Mouse (Mus musculus): ENCODE data around the gene Adarb2. TPM values are rescaled to one million over a fixed set of nuclear protein-coding genes. Genes with fewer than 3 reads are reported as not detected.

The Adarb2 gene
- polyA plus RNA-seq, 1 experiment from 2014 or later = 0.15 TPM

DNA sequence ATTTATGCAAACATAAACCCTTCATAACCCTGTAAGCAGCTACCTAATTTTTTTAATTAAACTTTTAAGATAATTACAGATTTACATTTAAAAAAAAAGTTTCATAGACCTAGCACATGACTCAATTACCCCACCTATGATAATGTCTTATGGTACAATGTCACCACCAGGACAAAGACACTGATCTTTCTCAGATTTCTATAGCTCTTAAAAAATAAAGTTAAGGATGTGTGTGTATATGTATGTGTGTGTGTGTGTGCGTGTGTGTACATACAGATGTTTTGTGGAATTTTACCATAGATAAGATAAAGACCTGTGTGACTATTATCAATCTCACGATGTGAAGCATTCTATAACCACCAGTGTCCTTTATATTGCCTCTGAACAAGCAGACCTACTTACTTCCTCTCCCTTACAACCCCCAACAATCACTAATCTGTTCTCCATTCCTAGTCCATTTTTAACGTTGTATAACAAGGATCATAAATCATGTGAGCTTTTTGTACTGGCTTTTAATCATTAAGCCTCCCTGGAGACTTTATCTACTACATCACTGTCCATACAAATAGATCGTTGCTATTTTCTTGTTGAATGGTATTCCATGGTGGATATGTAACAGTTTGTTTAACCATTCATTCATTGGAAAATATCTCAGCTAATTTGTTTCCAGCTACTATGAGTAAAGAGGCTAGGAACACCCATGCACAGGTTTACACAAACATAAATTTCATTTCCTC lies 313.5 kb downstream of the Adarb2 start:
- Histone ChIP-seq H3K4me1 (ENCODE audit: control insufficient read depth in 2 of 2, insufficient read depth in 2 of 2, low read length in 2 of 2) (no peaks in the 10 kb centered on the region), H3K27ac (replicated peaks in 1 of 2; ENCODE audit: control insufficient read depth in 1 of 2, insufficient read depth in 1 of 2, low read depth in 2 of 2, low read length in 2 of 2) (no peak overlapping the region), H3K9ac (ENCODE audit: low read length) (no peak overlapping the region), H3K4me3 (ENCODE audit: control insufficient read depth in 1 of 2, insufficient read depth in 1 of 2, low read depth in 1 of 2, low read length in 2 of 2) (no peak overlapping the region), H3K4me2 (ENCODE audit: low read length) (no peak overlapping the region), H3K27me3 (ENCODE audit: control insufficient read depth, insufficient read depth, low read length) (no peaks in the 10 kb centered on the region), H3K36me3 (ENCODE audit: control insufficient read depth, insufficient read depth, low read length) (no peaks in the 10 kb centered on the region), H3K9me3 (ENCODE audit: control insufficient read depth, low read length) (no peaks in the 10 kb centered on the region)
- no peak for ATAC-seq (ENCODE audit: insufficient number of reproducible peaks, insufficient read depth, low FRiP score, low read depth)
- WGBS = 67% methylated on average over 4 of the region's 4 CpGs

DNA sequence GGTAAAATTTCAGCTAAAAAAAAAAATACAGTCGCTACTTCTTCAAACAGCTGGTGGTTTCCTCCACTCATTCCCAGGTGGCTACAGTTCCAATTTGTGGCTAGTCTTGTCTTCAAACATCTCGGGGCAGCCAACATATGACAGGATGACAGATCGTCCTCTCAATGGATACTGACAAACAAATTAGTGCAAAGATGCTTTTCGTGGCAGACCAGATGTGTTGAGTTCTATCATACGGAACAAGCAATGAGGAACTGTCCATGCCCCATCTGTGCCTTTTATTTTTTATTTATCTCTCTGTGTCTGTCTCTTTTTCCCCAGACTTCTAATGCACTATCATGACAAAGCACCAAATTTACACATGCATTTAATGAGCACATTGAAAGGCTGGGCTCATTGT lies 316.5 kb downstream of the Adarb2 start:
- no peaks in the 10 kb centered on the region for H3K27me3 ChIP-seq (ENCODE audit: control insufficient read depth, insufficient read depth, low read length)
- no peaks in the 10 kb centered on the region for H3K4me1 ChIP-seq (ENCODE audit: control insufficient read depth in 2 of 2, insufficient read depth in 2 of 2, low read length in 2 of 2)
- no peak overlapping the region for H3K27ac ChIP-seq (replicated peaks in 1 of 2; ENCODE audit: control insufficient read depth in 1 of 2, insufficient read depth in 1 of 2, low read depth in 2 of 2, low read length in 2 of 2)
- ATAC-seq (ENCODE audit: insufficient number of reproducible peaks, insufficient read depth, low FRiP score, low read depth) = no peak
- no peaks in the 10 kb centered on the region for H3K36me3 ChIP-seq (ENCODE audit: control insufficient read depth, insufficient read depth, low read length)
- no peak overlapping the region for H3K9ac ChIP-seq (ENCODE audit: low read length)
- H3K9me3 ChIP-seq (ENCODE audit: control insufficient read depth, low read length) = no peaks in the 10 kb centered on the region
- no peak overlapping the region for H3K4me3 ChIP-seq (ENCODE audit: control insufficient read depth in 1 of 2, insufficient read depth in 1 of 2, low read depth in 1 of 2, low read length in 2 of 2)
- no peak overlapping the region for H3K4me2 ChIP-seq (ENCODE audit: low read length)
- 78% methylated on average over 5 of the region's 5 CpGs for WGBS

- Histone ChIP-seq H3K9ac (ENCODE audit: low read length) (no peak overlapping the region), H3K27me3 (ENCODE audit: control insufficient read depth, insufficient read depth, low read length) (no peaks in the 10 kb centered on the region), H3K36me3 (ENCODE audit: control insufficient read depth, insufficient read depth, low read length) (no peaks in the 10 kb centered on the region), H3K27ac (replicated peaks in 1 of 2; ENCODE audit: control insufficient read depth in 1 of 2, insufficient read depth in 1 of 2, low read depth in 2 of 2, low read length in 2 of 2) (no peak overlapping the region), H3K4me2 (ENCODE audit: low read length) (no peak overlapping the region), H3K9me3 (ENCODE audit: control insufficient read depth, low read length) (no peaks in the 10 kb centered on the region), H3K4me1 (ENCODE audit: control insufficient read depth in 2 of 2, insufficient read depth in 2 of 2, low read length in 2 of 2) (no peaks in the 10 kb centered on the region), H3K4me3 (ENCODE audit: control insufficient read depth in 1 of 2, insufficient read depth in 1 of 2, low read depth in 1 of 2, low read length in 2 of 2) (no peak overlapping the region)
- WGBS = 84% methylated on average over 9 of the region's 9 CpGs
- no peak for ATAC-seq (ENCODE audit: insufficient number of reproducible peaks, insufficient read depth, low FRiP score, low read depth)
Observed at GRCm38 (mm10) chr13:8525748-8526631, 323.3 kb downstream of the Adarb2 start.

- 42% methylated on average over 9 of the region's 9 CpGs for WGBS
Observed at GRCm38 (mm10) chr13:8534265-8535113, 331.8 kb downstream of the Adarb2 start.

DNA sequence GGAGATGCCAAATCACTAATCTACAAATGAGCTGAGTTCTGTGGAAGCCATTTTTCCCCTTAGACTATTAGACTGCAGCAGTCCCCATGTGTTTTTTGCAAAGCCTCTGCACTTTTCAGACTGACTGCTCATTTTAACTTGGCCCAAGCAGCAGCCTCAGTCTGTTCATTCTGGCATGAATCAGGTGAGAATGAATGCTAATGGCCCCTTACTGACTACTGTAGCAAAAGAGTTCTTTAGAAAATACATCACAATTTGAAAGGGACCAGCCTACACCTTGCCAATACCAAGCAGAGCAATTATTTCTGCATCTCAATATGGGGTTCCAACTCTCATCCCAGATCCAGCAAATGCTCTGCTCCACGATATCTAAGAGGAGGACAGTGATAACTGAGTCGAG lies 335.8 kb downstream of the Adarb2 start:
- no peak for ATAC-seq (ENCODE audit: insufficient number of reproducible peaks, insufficient read depth, low FRiP score, low read depth)
- H3K27me3 ChIP-seq (ENCODE audit: control insufficient read depth, insufficient read depth, low read length) = no peaks in the 10 kb centered on the region
- H3K4me1 ChIP-seq (ENCODE audit: control insufficient read depth in 2 of 2, insufficient read depth in 2 of 2, low read length in 2 of 2) = no peaks in the 10 kb centered on the region
- 80% methylated on average over 2 of the region's 2 CpGs for WGBS
- no peak overlapping the region for H3K9ac ChIP-seq (ENCODE audit: low read length)
- no peaks in the 10 kb centered on the region for H3K9me3 ChIP-seq (ENCODE audit: control insufficient read depth, low read length)
- H3K4me2 ChIP-seq (ENCODE audit: low read length) = no peak overlapping the region
- no peaks in the 10 kb centered on the region for H3K36me3 ChIP-seq (ENCODE audit: control insufficient read depth, insufficient read depth, low read length)
- H3K4me3 ChIP-seq (ENCODE audit: control insufficient read depth in 1 of 2, insufficient read depth in 1 of 2, low read depth in 1 of 2, low read length in 2 of 2) = no peak overlapping the region
- H3K27ac ChIP-seq (replicated peaks in 1 of 2; ENCODE audit: control insufficient read depth in 1 of 2, insufficient read depth in 1 of 2, low read depth in 2 of 2, low read length in 2 of 2) = no peak overlapping the region

More at GRCm38 (mm10) chr13:8534265-8535113, 331.8 kb downstream of the Adarb2 start:
- no peaks in the 10 kb centered on the region for H3K36me3 ChIP-seq (ENCODE audit: control insufficient read depth, insufficient read depth, low read length)
- H3K4me1 ChIP-seq (ENCODE audit: control insufficient read depth in 2 of 2, insufficient read depth in 2 of 2, low read length in 2 of 2) = no peaks in the 10 kb centered on the region
- H3K27ac ChIP-seq (replicated peaks in 1 of 2; ENCODE audit: control insufficient read depth in 1 of 2, insufficient read depth in 1 of 2, low read depth in 2 of 2, low read length in 2 of 2) = no peak overlapping the region
- H3K9me3 ChIP-seq (ENCODE audit: control insufficient read depth, low read length) = no peaks in the 10 kb centered on the region
- no peaks in the 10 kb centered on the region for H3K27me3 ChIP-seq (ENCODE audit: control insufficient read depth, insufficient read depth, low read length)
- no peak overlapping the region for H3K4me3 ChIP-seq (ENCODE audit: control insufficient read depth in 1 of 2, insufficient read depth in 1 of 2, low read depth in 1 of 2, low read length in 2 of 2)
- no peak overlapping the region for H3K9ac ChIP-seq (ENCODE audit: low read length)
- no peak overlapping the region for H3K4me2 ChIP-seq (ENCODE audit: low read length)
- ATAC-seq (ENCODE audit: insufficient number of reproducible peaks, insufficient read depth, low FRiP score, low read depth) = no peak

DNA sequence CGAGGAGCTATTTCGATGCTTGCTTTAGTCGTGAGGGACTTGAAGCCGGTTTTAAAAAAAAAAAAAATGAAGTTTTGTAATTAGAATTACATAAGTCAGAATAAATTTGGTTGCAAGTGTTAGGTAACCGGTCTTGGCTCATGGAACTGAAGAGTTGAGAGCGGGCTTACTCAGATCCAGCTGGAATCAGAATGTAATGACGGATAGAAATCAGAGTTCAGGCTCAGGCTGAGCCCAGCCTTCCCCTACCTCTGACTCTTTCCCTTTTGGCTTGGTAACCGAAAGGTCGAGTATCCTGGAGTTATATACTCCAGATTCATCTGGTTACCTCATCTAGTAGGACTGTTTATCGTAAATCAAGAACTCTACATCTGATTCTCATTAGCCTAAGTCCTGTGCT lies 336.2 kb downstream of the Adarb2 start:
- no peaks in the 10 kb centered on the region for H3K9me3 ChIP-seq (ENCODE audit: control insufficient read depth, low read length)
- no peaks in the 10 kb centered on the region for H3K4me1 ChIP-seq (ENCODE audit: control insufficient read depth in 2 of 2, insufficient read depth in 2 of 2, low read length in 2 of 2)
- H3K4me2 ChIP-seq (ENCODE audit: low read length) = no peak overlapping the region
- H3K36me3 ChIP-seq (ENCODE audit: control insufficient read depth, insufficient read depth, low read length) = no peaks in the 10 kb centered on the region
- ATAC-seq (ENCODE audit: insufficient number of reproducible peaks, insufficient read depth, low FRiP score, low read depth) = no peak
- no peak overlapping the region for H3K4me3 ChIP-seq (ENCODE audit: control insufficient read depth in 1 of 2, insufficient read depth in 1 of 2, low read depth in 1 of 2, low read length in 2 of 2)
- H3K9ac ChIP-seq (ENCODE audit: low read length) = no peak overlapping the region
- no peaks in the 10 kb centered on the region for H3K27me3 ChIP-seq (ENCODE audit: control insufficient read depth, insufficient read depth, low read length)
- H3K27ac ChIP-seq (replicated peaks in 1 of 2; ENCODE audit: control insufficient read depth in 1 of 2, insufficient read depth in 1 of 2, low read depth in 2 of 2, low read length in 2 of 2) = no peak overlapping the region
- 80% methylated on average over 10 of the region's 10 CpGs for WGBS

- ATAC-seq (ENCODE audit: insufficient number of reproducible peaks, insufficient read depth, low FRiP score, low read depth) = no peak
- no peak overlapping the region for H3K9ac ChIP-seq (ENCODE audit: low read length)
Observed at GRCm38 (mm10) chr13:8542684-8543083, 340.0 kb downstream of the Adarb2 start.

More at GRCm38 (mm10) chr13:8542684-8543083, 340.0 kb downstream of the Adarb2 start:
- H3K36me3 ChIP-seq (ENCODE audit: control insufficient read depth, insufficient read depth, low read length) = no peaks in the 10 kb centered on the region
- no peak overlapping the region for H3K4me2 ChIP-seq (ENCODE audit: low read length)
- no peaks in the 10 kb centered on the region for H3K27me3 ChIP-seq (ENCODE audit: control insufficient read depth, insufficient read depth, low read length)
- 75% methylated on average over 2 of the region's 2 CpGs for WGBS
- no peaks in the 10 kb centered on the region for H3K9me3 ChIP-seq (ENCODE audit: control insufficient read depth, low read length)
- no peaks in the 10 kb centered on the region for H3K4me1 ChIP-seq (ENCODE audit: control insufficient read depth in 2 of 2, insufficient read depth in 2 of 2, low read length in 2 of 2)
- no peak overlapping the region for H3K27ac ChIP-seq (replicated peaks in 1 of 2; ENCODE audit: control insufficient read depth in 1 of 2, insufficient read depth in 1 of 2, low read depth in 2 of 2, low read length in 2 of 2)
- H3K4me3 ChIP-seq (ENCODE audit: control insufficient read depth in 1 of 2, insufficient read depth in 1 of 2, low read depth in 1 of 2, low read length in 2 of 2) = no peak overlapping the region
